Mouse (Mus musculus): Measurements from ENCODE around the gene Plxna4. TPM values are rescaled to one million over a fixed set of nuclear protein-coding genes. Genes with fewer than 3 reads are reported as not detected.

Gene Plxna4
- total RNA-seq, 2 experiments from 2014 or later = 2.2 to 2.5 TPM

DNA sequence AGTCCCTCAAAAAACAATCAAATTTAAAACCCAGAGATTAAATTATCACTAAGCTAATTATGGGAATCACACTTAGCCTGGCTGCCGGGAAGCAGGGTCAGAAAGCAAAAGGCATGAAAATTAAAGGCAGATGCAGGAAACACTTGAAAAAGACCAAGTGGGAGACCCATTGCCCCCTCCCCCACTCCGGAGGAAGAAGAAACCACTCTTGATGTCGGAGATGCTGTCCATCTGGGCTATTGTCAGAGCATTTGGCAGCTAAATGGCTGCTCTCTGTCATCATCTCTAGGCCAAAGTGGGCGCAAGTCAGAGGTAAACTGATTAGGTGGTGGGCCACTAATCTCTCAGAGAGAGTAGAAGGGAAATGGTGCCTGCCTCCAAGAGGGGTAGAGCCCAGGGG is 105.5 kb downstream of the Plxna4 start:
- no peak for DNase-seq
- intact Hi-C loops (cut with DNase I) = loop anchor here (5.0 kb wide), 1 partner anchor 105 kb away; the partner anchor contains the start of gene Plxna4

DNA sequence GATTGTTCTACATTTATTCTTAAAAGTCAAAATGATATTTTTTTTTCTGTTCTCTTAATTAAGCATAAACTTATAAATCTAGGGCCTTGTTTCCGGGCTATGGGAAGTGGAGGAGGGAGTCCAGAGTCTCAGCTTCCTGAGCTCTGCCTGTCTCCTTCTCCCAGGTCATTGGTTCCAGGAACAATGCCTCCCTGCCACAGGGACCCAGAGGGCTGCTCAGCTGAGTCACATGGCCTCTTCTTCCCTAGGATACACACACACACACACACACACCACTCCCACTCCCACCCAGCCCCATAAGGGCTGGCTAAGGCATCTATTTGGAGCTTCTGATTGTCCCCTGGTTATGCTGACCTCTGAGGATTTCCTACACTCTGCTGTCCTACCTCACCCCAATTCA is 107.3 kb downstream of the Plxna4 start:
- intact Hi-C loops (cut with DNase I) = loop anchor here (5.0 kb wide), 1 partner anchor 107 kb away; the partner anchor contains the start of gene Plxna4
- no peak for DNase-seq

DNA sequence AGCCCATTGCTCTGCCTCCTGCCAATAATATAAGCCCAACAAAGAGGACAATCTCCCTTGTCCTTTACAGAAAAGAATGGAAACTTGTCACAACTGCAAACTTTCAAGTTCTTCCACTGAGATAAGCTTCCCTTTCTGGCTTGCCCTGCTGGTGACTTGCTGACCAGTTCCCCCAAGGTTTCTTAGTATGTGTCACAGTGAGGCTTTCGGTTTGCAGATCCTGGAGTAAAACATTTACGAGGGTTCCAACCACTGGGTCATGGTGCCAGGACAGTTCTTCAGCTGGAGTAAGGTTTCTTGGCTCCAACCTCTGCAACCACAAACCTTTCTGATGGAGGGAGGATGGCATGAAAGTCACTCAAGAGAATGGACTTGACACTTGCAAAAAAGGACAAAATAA is 108.2 kb downstream of the Plxna4 start:
- intact Hi-C loops (cut with DNase I) = loop anchor here (5.0 kb wide), 2 partner anchors 108 to 152 kb away; partner anchors contain the start of gene Plxna4
- DNase-seq = no peak

DNA sequence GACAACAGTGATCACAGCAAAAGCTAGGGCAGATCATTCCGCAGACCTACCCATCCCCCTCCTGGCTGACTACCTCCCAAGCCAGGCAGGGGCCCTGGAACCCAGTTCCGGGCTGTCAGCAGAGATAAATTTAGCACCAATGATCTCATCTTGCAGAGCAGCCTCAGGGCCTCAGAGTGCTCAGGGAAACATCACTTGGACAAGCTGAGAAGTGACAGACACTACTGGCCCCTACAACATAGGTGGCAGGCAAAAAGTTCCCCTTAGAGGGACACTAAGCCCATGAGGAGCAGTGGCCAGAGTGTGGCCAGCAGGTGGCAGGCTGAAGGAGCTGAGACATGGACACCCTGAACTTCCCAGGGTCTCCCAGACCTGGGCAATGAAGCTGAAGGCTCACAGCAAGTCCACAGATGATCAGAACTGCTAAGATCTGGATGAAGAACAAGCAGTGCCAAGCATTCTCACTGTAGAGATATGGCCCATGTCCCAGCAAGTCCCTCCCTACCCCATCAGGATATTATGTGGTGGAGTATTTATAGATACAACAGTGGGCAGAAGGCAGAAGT is 108.7 kb downstream of the Plxna4 start:
- intact Hi-C loops (cut with DNase I) = loop anchor here (5.0 kb wide), 1 partner anchor 152 kb away; no protein-coding TSS in a partner anchor
- peak; percentile 53 to 55 for DNase-seq

DNA sequence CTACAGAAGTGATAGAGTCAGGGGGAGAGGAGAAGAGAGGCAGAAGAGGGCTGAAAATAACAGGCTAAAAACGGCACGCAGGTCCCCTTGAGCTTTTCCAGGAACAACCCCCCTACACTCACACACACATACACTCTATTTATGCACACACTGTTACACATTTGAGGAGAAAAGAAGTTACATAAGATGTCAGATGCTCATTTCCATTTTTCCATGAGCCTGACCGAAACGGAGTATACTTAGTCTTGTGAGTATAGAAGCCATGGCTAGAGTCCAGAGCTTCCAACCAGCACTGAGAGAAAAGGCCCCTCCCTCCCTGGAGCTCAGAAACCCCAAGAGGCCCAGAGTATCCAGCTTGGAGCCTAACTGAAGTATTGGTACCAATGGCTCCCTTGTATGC is 112.0 kb downstream of the Plxna4 start:
- intact Hi-C loops (cut with DNase I) = loop anchor here (5.0 kb wide), 1 partner anchor 149 kb away; no protein-coding TSS in a partner anchor
- DNase-seq = no peak

DNA sequence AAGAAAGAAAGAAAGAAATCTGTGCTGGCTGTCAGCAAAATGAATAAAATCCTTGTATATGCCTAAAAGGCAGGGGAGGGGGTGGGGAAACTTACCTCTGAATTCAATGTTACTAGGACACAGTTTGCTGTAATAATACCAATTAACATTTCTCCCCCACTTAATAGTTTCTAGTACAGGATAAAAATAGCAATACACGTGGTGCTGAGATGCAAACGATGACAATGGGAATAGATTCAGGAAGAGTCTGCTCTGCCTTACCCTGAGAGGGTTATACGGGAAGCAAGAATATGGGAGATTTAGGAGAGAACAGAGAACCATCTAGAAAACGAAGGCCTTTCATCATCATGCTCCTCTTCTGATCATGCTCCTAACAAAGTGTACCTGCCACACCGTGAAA is 115.9 kb downstream of the Plxna4 start:
- no peak for DNase-seq
- intact Hi-C loops (cut with DNase I) = no loop called here

DNA sequence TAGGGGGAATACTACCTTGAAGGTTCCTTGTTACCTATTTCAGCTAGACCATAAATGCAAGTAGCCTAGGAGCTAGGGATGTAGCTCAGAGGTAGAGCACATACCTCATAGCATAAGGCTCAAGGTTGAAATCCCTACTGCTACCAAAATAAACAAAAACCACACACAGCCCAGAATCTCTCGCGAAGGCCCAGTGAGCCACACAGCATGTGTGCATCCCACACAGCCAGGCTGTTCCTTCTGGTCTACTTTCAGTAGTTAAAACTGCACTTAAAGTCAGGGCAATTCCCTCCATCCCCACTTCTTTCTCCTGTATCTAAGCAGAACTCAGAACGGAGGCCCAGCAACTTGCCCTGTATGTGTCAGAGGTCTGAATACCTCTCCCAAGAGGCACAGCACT is 116.4 kb downstream of the Plxna4 start:
- DNase-seq = no peak
- intact Hi-C loops (cut with DNase I) = no loop called here

DNA sequence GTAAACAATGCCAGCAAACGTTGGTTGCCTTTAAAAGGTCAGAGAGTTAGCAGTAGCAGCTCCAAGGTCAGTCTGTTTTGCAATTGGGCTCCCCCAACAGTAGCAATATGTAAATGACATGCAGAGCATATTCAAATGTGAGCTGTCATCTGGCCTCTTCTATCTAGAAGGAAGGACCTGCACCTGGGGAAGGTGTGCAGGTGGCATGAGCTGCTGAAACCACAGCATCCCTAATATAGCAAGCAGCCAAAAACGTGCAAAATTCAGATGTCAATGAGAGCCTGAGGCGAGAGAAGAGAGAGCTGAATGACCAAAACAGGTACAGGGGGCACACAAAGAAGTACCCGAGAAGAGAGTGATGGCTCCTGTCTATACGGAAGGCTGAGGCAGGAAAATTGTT is 118.8 kb downstream of the Plxna4 start:
- intact Hi-C loops (cut with DNase I) = no loop called here
- DNase-seq = no peak

DNA sequence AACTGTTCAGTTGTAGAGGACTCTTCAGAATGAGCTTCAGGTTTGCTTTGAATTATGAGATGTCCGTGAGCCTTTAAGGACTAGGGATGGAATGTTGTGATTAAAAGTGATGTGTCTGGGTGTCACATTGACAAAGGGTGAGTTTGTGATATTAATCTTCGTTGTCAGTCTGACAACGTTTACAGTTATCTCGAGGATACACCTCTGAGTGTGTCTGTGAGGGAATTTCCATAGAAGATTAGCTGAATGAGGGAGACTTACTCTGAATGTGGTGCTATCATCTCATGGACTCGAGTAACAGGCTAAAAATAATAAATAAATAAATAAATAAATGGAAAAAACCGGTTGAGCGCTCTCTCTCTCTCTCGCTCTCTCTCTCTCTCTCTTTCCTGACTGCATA is 122.9 kb downstream of the Plxna4 start:
- no peak for DNase-seq
- intact Hi-C loops (cut with DNase I) = no loop called here

DNA sequence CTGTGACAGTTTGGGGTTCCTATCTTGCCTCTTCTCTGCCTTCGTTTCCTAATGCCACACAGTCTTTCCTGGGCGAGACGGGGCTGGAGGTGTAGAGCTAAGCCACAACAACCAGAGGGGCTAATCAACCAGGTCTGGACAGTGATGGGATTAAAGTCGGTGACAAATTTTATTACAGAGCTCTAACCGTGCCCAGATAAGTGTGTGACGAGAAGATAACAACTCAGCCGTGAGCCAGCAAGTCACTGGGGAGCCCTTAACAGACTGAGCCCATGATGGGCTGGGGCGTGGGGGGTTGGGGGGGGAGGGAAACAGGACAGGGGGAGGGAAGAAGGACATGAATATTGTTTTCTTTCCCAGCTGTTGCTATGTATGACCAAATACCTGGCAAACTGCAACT is 123.4 kb downstream of the Plxna4 start:
- intact Hi-C loops (cut with DNase I) = no loop called here
- DNase-seq = no peak

DNA sequence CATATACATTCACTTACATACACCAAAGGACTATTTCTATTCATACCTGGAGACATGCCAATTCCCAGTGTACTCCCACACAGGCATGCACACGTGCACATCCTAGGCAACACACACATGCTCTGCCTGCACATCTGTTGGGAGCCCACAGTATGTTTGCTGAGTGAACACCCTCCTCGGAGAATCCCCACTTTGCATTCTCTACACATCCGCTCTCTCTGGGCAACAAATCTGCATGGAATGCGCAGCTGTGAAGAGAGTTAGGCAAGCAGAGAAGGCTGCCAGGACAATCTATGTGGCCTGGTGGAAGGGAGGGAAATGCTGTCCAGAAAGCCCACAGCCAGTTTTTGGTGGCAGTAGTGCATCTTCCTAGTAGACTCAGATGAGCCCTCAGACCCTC is 123.9 kb downstream of the Plxna4 start:
- intact Hi-C loops (cut with DNase I) = no loop called here
- no peak for DNase-seq

DNA sequence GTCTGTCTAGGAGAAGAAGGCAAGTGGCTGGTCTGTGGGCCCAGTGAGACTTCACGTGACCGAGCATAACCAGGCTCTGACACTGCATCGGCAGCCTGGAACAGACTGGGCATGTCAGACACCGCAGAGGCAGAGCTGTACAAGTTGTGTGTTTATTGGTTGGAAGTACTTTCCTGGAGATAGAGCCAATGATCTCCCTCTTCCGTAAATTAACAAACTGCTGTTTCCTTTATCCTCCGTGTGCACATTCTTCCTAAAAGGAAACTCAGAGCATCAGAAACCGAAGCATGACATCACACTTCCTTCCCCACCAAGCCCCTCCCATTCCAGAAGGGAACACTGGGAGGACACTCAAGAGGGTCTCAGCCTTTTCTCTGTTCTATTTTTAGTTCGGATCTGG is 127.6 kb downstream of the Plxna4 start:
- DNase-seq = peak in 1 of 2 experiments; percentile 21

DNA sequence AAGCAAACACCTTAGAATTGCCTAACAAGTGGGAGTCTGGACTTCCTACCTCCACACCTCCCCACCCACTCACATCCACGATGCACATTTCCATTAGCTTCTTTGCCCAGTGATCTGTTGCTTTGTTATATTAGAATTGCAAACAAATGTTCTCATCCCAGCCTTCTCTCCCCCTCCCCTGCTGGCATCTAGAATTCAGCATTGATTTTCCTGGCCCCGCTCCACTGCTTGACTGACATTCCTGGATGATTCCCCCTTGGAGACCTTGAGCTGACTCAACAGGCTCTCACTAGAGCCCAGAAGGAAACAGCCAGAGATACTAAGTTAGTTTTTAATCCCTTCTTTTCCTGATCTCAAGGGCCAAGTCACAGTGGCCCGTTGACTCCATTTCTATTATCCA is 131.4 kb downstream of the Plxna4 start:
- intact Hi-C loops (cut with DNase I) = no loop called here
- no peak for DNase-seq

More for the DNA sequence above, 127.6 kb downstream of the Plxna4 start:
- intact Hi-C loops (cut with DNase I) = no loop called here

DNA sequence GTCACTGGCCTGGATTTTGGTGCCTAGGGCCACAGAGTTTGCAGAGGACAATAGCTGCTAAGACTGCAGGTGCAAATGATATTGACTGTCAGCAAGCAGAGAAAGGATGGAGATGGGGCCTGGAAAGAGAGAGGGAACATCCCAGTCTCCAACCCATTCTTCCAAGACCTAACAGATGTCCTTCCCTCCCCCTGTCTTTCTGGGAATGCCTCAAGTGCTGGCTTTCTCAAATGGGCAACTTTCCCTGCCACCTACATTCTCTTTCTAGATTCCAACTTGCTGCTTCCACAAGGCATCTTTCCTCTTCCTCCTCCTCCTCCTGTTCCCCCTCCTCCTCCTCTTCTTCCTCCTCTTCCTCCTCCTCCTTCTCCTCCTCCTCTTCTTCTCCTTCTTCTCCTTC is 136.1 kb downstream of the Plxna4 start:
- no peak for DNase-seq

DNA sequence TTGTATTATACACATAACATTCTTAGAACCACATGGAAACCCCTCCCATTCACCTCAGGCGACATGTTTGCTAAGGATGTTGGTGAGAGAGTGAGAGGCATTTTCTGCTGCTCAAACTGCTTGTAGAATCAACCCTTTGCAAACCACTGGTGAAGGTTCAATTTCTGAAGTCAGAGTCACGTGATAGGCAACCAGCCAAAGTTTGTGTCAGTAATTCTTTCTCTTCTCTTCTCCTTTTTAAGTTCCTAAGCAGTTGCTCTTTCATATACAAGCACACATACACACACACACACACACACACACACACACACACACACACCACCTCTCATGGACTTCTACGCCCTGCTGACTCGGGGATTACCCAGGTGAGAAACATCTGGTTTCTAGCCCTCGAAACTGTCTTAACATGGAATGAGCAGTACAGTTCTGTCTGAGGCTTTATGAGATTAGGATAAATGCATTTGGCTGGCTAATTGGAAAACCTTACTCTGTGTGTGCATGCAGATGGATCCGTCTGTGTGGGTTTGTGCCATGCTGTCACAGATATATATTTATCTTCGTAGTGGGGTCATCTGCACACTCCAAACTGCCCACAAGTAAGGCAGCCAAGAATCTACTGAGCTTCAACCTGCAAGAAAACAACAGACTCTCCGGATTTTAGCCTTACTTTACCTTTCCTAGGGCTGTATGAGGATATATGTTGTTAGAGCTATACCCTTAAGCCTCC is 138.6 kb downstream of the Plxna4 start:
- DNase-seq = no peak
- intact Hi-C loops (cut with DNase I) = no loop called here

More for the DNA sequence above, 136.1 kb downstream of the Plxna4 start:
- intact Hi-C loops (cut with DNase I) = no loop called here

DNA sequence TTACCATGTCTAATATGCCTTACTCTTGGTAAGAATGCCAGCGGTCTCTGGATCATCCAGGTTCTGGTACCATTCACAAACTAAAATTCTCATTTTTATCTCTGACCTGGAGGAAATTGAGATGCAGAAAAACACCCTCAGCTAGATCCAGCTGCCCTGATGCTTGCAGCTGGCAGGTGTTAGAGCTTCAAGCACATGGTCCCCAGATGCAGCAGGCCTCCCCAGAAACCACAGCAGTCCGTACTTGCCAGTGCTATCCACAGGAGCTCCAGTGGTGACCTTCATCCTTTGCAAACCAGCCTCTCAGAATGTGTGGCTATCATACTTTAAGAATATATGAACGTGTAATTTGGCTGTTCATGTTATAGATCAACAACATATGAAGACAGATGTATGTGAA is 139.2 kb downstream of the Plxna4 start:
- DNase-seq = no peak
- intact Hi-C loops (cut with DNase I) = no loop called here

DNA sequence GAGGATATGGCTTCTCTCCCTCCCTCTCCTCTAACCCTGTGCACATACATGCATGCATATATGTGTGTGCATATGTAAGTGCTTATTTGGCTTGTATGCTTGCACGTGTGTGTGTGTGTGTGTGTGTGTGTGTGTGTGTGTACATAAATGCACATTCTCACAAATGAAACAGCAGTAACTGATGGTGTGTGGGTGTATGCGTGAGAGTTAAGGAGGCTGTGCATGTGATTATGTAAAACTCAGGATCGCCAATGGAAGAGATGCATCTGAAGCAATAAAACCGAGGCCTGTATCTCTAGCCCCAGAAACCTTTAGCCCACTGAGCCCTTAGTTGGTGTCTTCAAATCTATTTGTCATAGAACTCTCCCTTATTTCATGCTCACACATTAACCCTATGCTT is 141.7 kb downstream of the Plxna4 start:
- DNase-seq = no peak
- intact Hi-C loops (cut with DNase I) = no loop called here

DNA sequence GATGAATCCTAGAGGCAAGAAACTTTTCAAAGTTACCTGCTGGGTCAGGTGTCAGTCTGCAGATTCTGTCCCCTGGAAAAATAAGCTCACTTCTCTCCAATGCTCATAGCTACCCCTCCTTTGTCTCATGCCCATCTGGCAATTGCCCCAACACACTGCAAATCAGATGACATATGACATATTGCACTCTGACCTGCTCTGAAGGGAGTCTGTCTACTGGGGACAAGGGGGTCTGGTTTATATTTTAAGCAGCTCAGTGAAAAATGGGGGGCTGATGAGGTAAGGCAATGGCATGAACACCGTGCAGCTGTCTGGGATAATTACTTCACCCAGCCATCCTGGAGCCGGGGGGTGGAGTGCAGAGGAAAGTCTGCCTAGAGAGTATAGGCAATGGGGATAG is 142.7 kb downstream of the Plxna4 start:
- intact Hi-C loops (cut with DNase I) = no loop called here
- no peak for DNase-seq

DNA sequence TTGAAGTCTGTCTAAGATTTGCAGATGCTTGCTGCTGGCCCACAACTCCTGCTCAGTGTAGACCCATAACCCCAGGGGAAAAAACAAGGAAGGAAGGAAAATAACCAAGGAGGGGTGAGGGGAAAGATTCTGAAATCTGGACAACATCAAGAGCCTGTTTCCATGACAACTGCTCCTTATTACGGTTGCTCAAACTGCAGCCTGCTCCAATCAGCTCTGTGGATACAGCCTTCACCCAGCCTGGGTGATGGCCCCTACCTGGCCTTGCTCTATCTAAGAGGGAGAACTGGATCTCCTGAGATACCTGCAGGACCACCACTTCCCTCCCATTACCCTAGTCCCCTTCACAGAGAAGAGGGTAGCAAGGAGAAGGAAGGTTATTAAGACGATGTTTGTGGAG is 143.6 kb downstream of the Plxna4 start:
- DNase-seq = no peak
- intact Hi-C loops (cut with DNase I) = no loop called here

DNA sequence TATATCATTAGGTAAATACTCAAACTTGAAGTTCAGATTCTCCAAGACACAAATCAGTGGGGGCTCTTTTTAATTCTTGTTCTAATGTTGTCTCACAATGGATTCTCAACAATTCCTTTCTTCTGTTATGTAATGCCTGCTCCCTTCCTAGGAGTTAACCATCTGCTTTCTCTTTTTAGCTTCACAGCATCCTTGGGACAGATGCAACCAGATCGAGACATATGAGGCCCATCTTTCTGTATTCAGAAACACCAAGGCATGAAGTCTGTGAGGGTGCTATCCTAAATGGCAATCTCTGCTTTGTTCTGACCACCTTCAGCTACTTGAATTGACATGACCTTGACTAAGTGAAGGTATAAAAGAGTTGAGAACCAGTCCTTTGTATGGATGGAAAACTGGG is 144.3 kb downstream of the Plxna4 start:
- intact Hi-C loops (cut with DNase I) = no loop called here
- no peak for DNase-seq

DNA sequence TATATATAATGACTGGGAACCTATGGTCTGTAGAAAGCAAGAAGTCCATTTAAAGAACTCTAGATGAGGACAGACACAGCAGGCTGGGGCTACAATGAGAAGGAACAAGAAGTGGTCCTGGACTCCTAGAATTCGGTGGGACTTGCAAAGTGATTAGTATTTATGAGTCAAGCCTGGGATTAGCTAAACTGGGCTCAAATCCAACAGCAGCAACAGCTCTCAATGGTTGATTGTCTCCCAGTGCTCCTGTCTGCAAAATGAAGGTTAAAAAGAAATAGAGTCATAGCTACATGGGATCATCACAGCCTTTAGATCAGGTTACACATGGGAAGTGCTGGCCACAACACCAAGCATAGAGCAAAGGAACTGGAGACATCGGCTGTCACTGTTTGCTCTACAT is 148.6 kb downstream of the Plxna4 start:
- intact Hi-C loops (cut with DNase I) = no loop called here
- no peak for DNase-seq

DNA sequence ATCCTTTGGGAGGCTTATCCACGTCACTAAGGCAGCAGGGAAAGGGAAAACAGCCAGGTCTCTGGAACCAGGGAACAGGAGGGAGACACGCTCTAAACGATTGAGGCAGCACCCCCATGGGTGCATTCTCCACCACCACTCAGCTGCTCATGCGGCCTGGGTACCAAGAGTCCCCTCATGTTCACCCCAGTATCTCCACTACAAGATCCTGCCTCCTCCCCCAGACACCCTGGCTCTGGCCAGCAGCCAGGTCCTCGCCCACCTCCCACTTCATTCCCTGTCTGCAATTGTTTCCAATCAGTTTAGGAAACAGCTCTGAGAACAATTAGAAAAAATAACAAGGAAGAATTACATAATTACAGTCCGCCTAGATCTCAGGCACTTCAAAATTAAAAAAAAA is 150.8 kb downstream of the Plxna4 start:
- intact Hi-C loops (cut with DNase I) = no loop called here
- no peak for DNase-seq

Measured in gastrocnemius, postnatal 36 days (tissue).